ENCODE assay signal across 9 mouse cellular contexts in genomic region chr14:122476041-122476821, GRCm38 (mm10). TPM values are rescaled to one million over a fixed set of nuclear protein-coding genes. Genes with fewer than 3 reads are reported as not detected.
A peak's percentile ranks its signal among the peaks of the same experiment; 100 is the strongest.
DNase-seq lines count a peak whose midpoint lies in the region; ATAC-seq and TF ChIP-seq lines count a peak whose summit lies in the region.
"Had no signal": no experiment of that assay in that cellular context is flagged by ENCODE, and none has a peak within 500 bp of the region (broad histone marks: within the 10 kb centered on the region; RNA-seq: fewer than 3 reads in every experiment).

No protein-coding gene starts in this region.

- H3K9me3 ChIP-seq in forebrain, postnatal 0 days (ENCODE audit: low read length) = no peaks in the 10 kb centered on the region
- no peaks in the 10 kb centered on the region for H3K9me3 ChIP-seq in liver, embryonic 12.5 days (replicated peaks)
- H3K9me3 ChIP-seq in stomach, embryonic 14.5 days (ENCODE audit: control insufficient read depth, low read depth, low read length) = no peaks in the 10 kb centered on the region

- peaks cover 11% of the 10 kb centered on the region for H3K27me3 ChIP-seq in forebrain, postnatal 0 days (ENCODE audit: insufficient read depth, low read length)
- H3K27me3 ChIP-seq in liver, embryonic 12.5 days (replicated peaks) = peaks cover 100% of the 10 kb centered on the region
- H3K27me3 ChIP-seq in stomach, embryonic 14.5 days (ENCODE audit: control insufficient read depth, insufficient read depth, low read length) = peaks cover 73% of the 10 kb centered on the region

- no peaks in the 10 kb centered on the region for H3K4me1 ChIP-seq in forebrain, postnatal 0 days (ENCODE audit: insufficient read depth)
- peaks cover 20% of the 10 kb centered on the region for H3K4me1 ChIP-seq in liver, embryonic 12.5 days
- peaks cover 16% of the 10 kb centered on the region for H3K4me1 ChIP-seq in stomach, embryonic 14.5 days (ENCODE audit: control insufficient read depth, insufficient read depth, low read length)

- H3K9ac ChIP-seq in forebrain, postnatal 0 days = peak overlapping the region; percentile 61
- no peak overlapping the region for H3K9ac ChIP-seq in liver, embryonic 12.5 days
- no peak overlapping the region for H3K9ac ChIP-seq in stomach, embryonic 14.5 days (replicated peaks; ENCODE audit: low read depth, low read length)

- H3K4me3 ChIP-seq in layer of hippocampus, adult 2 months = peak overlapping the region; percentile 57
- H3K4me3 ChIP-seq in forebrain, postnatal 0 days (ENCODE audit: low read depth, low read length) = peak overlapping the region; percentile 48
- peak overlapping the region; percentile 36 for H3K4me3 ChIP-seq in liver, embryonic 12.5 days
- peak overlapping the region; percentile 29 for H3K4me3 ChIP-seq in stomach, embryonic 14.5 days (ENCODE audit: low read depth, low read length)

- TF ChIP-seq CTCF in layer of hippocampus, adult 2 months (conservative IDR thresholded peaks at IDR 0.05) = no peak
- TF ChIP-seq CTCF in forebrain, postnatal 0 days (IDR thresholded peaks at IDR 0.05; ENCODE audit: low read depth) = no peak

- WGBS in forebrain, postnatal 0 days = under 1% methylated on average over 60 of the region's 62 CpGs
- 2% methylated on average over 62 of the region's 62 CpGs for WGBS in liver, embryonic 12.5 days (ENCODE audit: insufficient replicate concordance)
- WGBS in stomach, embryonic 14.5 days = 2% methylated on average over 56 of the region's 62 CpGs

- no peak for ATAC-seq in forebrain, postnatal 0 days
- ATAC-seq in liver, embryonic 12.5 days = no peak
- ATAC-seq in stomach, embryonic 14.5 days (ENCODE audit: insufficient number of reproducible peaks, insufficient read depth, low FRiP score, low read depth) = no peak

- H3K4me2 ChIP-seq in forebrain, postnatal 0 days (ENCODE audit: low read depth) = peak overlapping the region; percentile 56
- H3K4me2 ChIP-seq in liver, embryonic 12.5 days = peak overlapping the region; percentile 63
- peak overlapping the region; percentile 52 for H3K4me2 ChIP-seq in stomach, embryonic 14.5 days (replicated peaks; ENCODE audit: low read depth, low read length)

- H3K36me3 ChIP-seq in forebrain, postnatal 0 days (ENCODE audit: insufficient read depth) = no peaks in the 10 kb centered on the region
- no peaks in the 10 kb centered on the region for H3K36me3 ChIP-seq in liver, embryonic 12.5 days
- H3K36me3 ChIP-seq in stomach, embryonic 14.5 days (ENCODE audit: control insufficient read depth, insufficient read depth, low read length) = no peaks in the 10 kb centered on the region

- DNase-seq in layer of hippocampus, adult 2 months (ENCODE audit: low spot score in 2 of 2) = no peak
- DNase-seq in layer of hippocampus, postnatal 25 days (ENCODE audit: extremely low spot score in 1 of 2, low spot score in 1 of 2) = no peak
- peak; percentile 58 for DNase-seq in cerebellum, adult 8-10 months
- peak; percentile 51 for DNase-seq in forebrain, postnatal 0 days
- DNase-seq in adipocyte (ENCODE audit: low spot score) = no peak
- no peak for DNase-seq in left cerebral cortex, postnatal 25 days (ENCODE audit: low spot score in 2 of 2)

- H3K27ac ChIP-seq in layer of hippocampus, adult 2 months = peak overlapping the region; percentile 86
- H3K27ac ChIP-seq in forebrain, postnatal 0 days (ENCODE audit: low read depth, low read length) = peak overlapping the region; percentile 83
- no peak overlapping the region for H3K27ac ChIP-seq in liver, embryonic 12.5 days
- no peak overlapping the region for H3K27ac ChIP-seq in stomach, embryonic 14.5 days (ENCODE audit: low read length)

- intact Hi-C loops in left cerebral cortex, postnatal 25 days (cut with DNase I) = loop anchor here (5.0 kb wide), 2 partner anchors 69 to 249 kb away; no protein-coding TSS in a partner anchor

RNA-seq across cellular contexts. Expression of gene Zic2, which starts 1.0 kb away (rescaled TPM):
- 10 to 100 TPM; 17.7 to 21.9 TPM for total RNA-seq in layer of hippocampus, adult 2 months (2021)
- 10 to 100 TPM; 14.6 to 18.1 TPM for total RNA-seq in layer of hippocampus, postnatal 25 days (2021)
- total RNA-seq in forebrain, postnatal 0 days (2014; rRNA removed) = 44.9 and 105 TPM in 2 replicates
- 9.6 and 16.3 TPM in 2 replicates for polyA plus RNA-seq in forebrain, postnatal 0 days (2015; fragmentation: Nextera tagmentation; extraction: Ambion mirVana)
- not detected in 2 replicates for polyA plus RNA-seq in liver, embryonic 12.5 days (2016; fragmentation: Nextera tagmentation; extraction: Ambion mirVana)
- polyA plus RNA-seq in stomach, embryonic 14.5 days (2014; fragmentation: Nextera tagmentation; extraction: Ambion mirVana) = not detected in 2 replicates
- total RNA-seq in left cerebral cortex, postnatal 25 days (2021) = 10 to 100 TPM; 16.0 to 16.5 TPM

RNA-seq across cellular contexts. Expression of gene Zic5, which starts 10.8 kb away (rescaled TPM):
- 1 to 10 TPM; 3.9 to 4.4 TPM for total RNA-seq in layer of hippocampus, adult 2 months (2021)
- total RNA-seq in layer of hippocampus, postnatal 25 days (2021) = 1 to 10 TPM; 3.3 to 6.2 TPM
- total RNA-seq in forebrain, postnatal 0 days (2014; rRNA removed) = 13.9 and 22.8 TPM in 2 replicates
- 5.1 and 13.8 TPM in 2 replicates for polyA plus RNA-seq in forebrain, postnatal 0 days (2015; fragmentation: Nextera tagmentation; extraction: Ambion mirVana)
- not detected in 2 replicates for polyA plus RNA-seq in liver, embryonic 12.5 days (2016; fragmentation: Nextera tagmentation; extraction: Ambion mirVana)
- not detected in 2 replicates for polyA plus RNA-seq in stomach, embryonic 14.5 days (2014; fragmentation: Nextera tagmentation; extraction: Ambion mirVana)
- 1 to 10 TPM; 2.3 to 2.7 TPM for total RNA-seq in left cerebral cortex, postnatal 25 days (2021)
- total RNA-seq: adrenal gland, postnatal 36 days had no signal

RNA-seq across cellular contexts. Expression of gene Gm10837, which starts 14.2 kb away (rescaled TPM):
- total RNA-seq in layer of hippocampus, adult 2 months (2021) = not detected
- total RNA-seq in layer of hippocampus, postnatal 25 days (2021) = under 1 TPM in 1 of 2 experiments, not detected in 1; 0.23 TPM
- 0.15 and 1.0 TPM in 2 replicates for total RNA-seq in forebrain, postnatal 0 days (2014; rRNA removed)
- polyA plus RNA-seq in forebrain, postnatal 0 days (2015; fragmentation: Nextera tagmentation; extraction: Ambion mirVana) = 0.23 TPM in 1 of 2 replicates, not detected in the other
- polyA plus RNA-seq in liver, embryonic 12.5 days (2016; fragmentation: Nextera tagmentation; extraction: Ambion mirVana) = not detected in 2 replicates
- not detected in 2 replicates for polyA plus RNA-seq in stomach, embryonic 14.5 days (2014; fragmentation: Nextera tagmentation; extraction: Ambion mirVana)
- not detected for total RNA-seq in left cerebral cortex, postnatal 25 days (2021)
- total RNA-seq: adrenal gland, postnatal 36 days had no signal

RNA-seq across cellular contexts. Expression of gene Gm5089, which starts 25.3 kb away (rescaled TPM):
- under 1 TPM; 0.17 to 0.36 TPM for total RNA-seq in layer of hippocampus, adult 2 months (2021)
- total RNA-seq in layer of hippocampus, postnatal 25 days (2021) = under 1 TPM; 0.12 to 0.42 TPM
- 0.33 and 0.38 TPM in 2 replicates for total RNA-seq in forebrain, postnatal 0 days (2014; rRNA removed)
- polyA plus RNA-seq in forebrain, postnatal 0 days (2015; fragmentation: Nextera tagmentation; extraction: Ambion mirVana) = 0.12 TPM in 1 of 2 replicates, not detected in the other
- polyA plus RNA-seq in liver, embryonic 12.5 days (2016; fragmentation: Nextera tagmentation; extraction: Ambion mirVana) = not detected in 2 replicates
- not detected in 2 replicates for polyA plus RNA-seq in stomach, embryonic 14.5 days (2014; fragmentation: Nextera tagmentation; extraction: Ambion mirVana)
- under 1 TPM in 1 of 2 experiments, not detected in 1; 0.23 TPM for total RNA-seq in left cerebral cortex, postnatal 25 days (2021)
- total RNA-seq: adrenal gland, postnatal 36 days had no signal

RNA-seq across cellular contexts. Expression of gene Pcca, which starts 57.9 kb away (rescaled TPM):
- 10 to 100 TPM; 41.2 to 44.3 TPM for total RNA-seq in layer of hippocampus, adult 2 months (2021)
- total RNA-seq in layer of hippocampus, postnatal 25 days (2021) = 10 to 100 TPM; 35.1 to 40.6 TPM
- 11.9 and 12.4 TPM in 2 replicates for total RNA-seq in forebrain, postnatal 0 days (2014; rRNA removed)
- polyA plus RNA-seq in forebrain, postnatal 0 days (2015; fragmentation: Nextera tagmentation; extraction: Ambion mirVana) = 23.8 and 29.4 TPM in 2 replicates
- 13.3 and 14.2 TPM in 2 replicates for polyA plus RNA-seq in liver, embryonic 12.5 days (2016; fragmentation: Nextera tagmentation; extraction: Ambion mirVana)
- polyA plus RNA-seq in stomach, embryonic 14.5 days (2014; fragmentation: Nextera tagmentation; extraction: Ambion mirVana) = 18.7 and 18.9 TPM in 2 replicates
- total RNA-seq in left cerebral cortex, postnatal 25 days (2021) = 10 to 100 TPM; 31.3 to 32.4 TPM

Comparison
In these comparisons a context has a peak if more than half of its experiments do, and no peak if none do; other contexts are left out.
1. DNase-seq: peak in cerebellum, adult 8-10 months (single experiment) and forebrain, postnatal 0 days (single experiment); none in layer of hippocampus, adult 2 months (0 of 2), layer of hippocampus, postnatal 25 days (0 of 2), adipocyte (single experiment) and left cerebral cortex, postnatal 25 days (0 of 2).
2. H3K27ac ChIP-seq: peak in layer of hippocampus, adult 2 months (single experiment) and forebrain, postnatal 0 days (single experiment); none in liver, embryonic 12.5 days (single experiment) and stomach, embryonic 14.5 days (single experiment).
3. Peak in every context shown above with its lines, with median percentiles within 50 percentile points of each other: H3K4me3 ChIP-seq and H3K4me2 ChIP-seq.